Mouse (Mus musculus) neural tube, embryonic 11.5 days (tissue): ENCODE data around the gene Asdurf. TPM values are rescaled to one million over a fixed set of nuclear protein-coding genes. Genes with fewer than 3 reads are reported as not detected.
"Not testable (repeated sequence)": the region's sequence is repeated elsewhere in the genome, so short reads cannot be mapped to it uniquely, and the experiment has no call there.

ENCODE experiments used
- ATAC-seq: fragments of 200-750 bp; cut with Nextera tagmentation; 2 replicates; pipeline ENCODE4 v1.8.0; 2017; ENCODE audit warnings: moderate number of reproducible peaks, mild to moderate bottlenecking, moderate TSS enrichment, moderate library complexity; ENCODE audit not compliant: insufficient read depth, low FRiP score, low TSS enrichment
- DNase-seq: peaks from one replicate; pipeline ENCODE4 v3.0.0-alpha.2; 2015; ENCODE audit warnings: low spot score
- H3K27ac ChIP-seq: fragments of 300-500 bp; sonication (generic); 2 replicates; pipeline ENCODE4 v1.5.1; 2014; ENCODE audit warnings: low read depth, mild to moderate bottlenecking, low read length
- H3K27me3 ChIP-seq: fragments of 300-500 bp; sonication (generic); 2 replicates; pipeline ENCODE4 v1.6.1; 2014; ENCODE audit warnings: mild to moderate bottlenecking, low read length, mixed read lengths; ENCODE audit not compliant: control insufficient read depth, insufficient read depth
- H3K36me3 ChIP-seq: fragments of 300-500 bp; sonication (generic); 2 replicates; pipeline ENCODE4 v1.6.1; 2014; ENCODE audit warnings: mild to moderate bottlenecking, low read length, moderate library complexity, mixed read lengths; ENCODE audit not compliant: control insufficient read depth, insufficient read depth
- H3K4me1 ChIP-seq: fragments of 300-500 bp; sonication (generic); 2 replicates; pipeline ENCODE4 v1.6.1; 2014; ENCODE audit warnings: low read length, mixed read lengths; ENCODE audit not compliant: control insufficient read depth, insufficient read depth
- H3K4me2 ChIP-seq: fragments of 300-500 bp; sonication (generic); 2 replicates; pipeline ENCODE4 v1.6.1; 2014; ENCODE audit warnings: low read depth, mild to moderate bottlenecking, moderate library complexity
- H3K4me3 ChIP-seq: fragments of 300-500 bp; sonication (generic); 2 replicates; pipeline ENCODE4 v1.5.1; 2014; ENCODE audit warnings: low read depth, low read length
- H3K9ac ChIP-seq: fragments of 300-500 bp; sonication (generic); 2 replicates; pipeline ENCODE4 v1.6.1; 2014; ENCODE audit warnings: mild to moderate bottlenecking, low read length
- H3K9me3 ChIP-seq: fragments of 300-500 bp; sonication (generic); 2 replicates; pipeline ENCODE4 v1.6.1; 2016; ENCODE audit warnings: low read length; ENCODE audit not compliant: control insufficient read depth
- WGBS: fragments of 180-500 bp; shearing (Covaris S2); extraction: QIAGEN DNeasy Blood & Tissue Kit; methylation state at CpG from one replicate; pipeline ENCODE4 v1.1.7; 2014; 5-methylcytosine and 5-hydroxymethylcytosine counted together
- polyA plus RNA-seq: library from polyadenylated mRNA; unstranded; fragments of >200 nt; fragmentation: Nextera tagmentation; extraction: Ambion mirVana; gene quantifications from 2 replicates; pipeline ENCODE4 v1.2.1, GENCODE M21; 2014

Asdurf gene
- polyA plus RNA-seq, 1 experiment from 2014 or later: 17.9 TPM

DNA sequence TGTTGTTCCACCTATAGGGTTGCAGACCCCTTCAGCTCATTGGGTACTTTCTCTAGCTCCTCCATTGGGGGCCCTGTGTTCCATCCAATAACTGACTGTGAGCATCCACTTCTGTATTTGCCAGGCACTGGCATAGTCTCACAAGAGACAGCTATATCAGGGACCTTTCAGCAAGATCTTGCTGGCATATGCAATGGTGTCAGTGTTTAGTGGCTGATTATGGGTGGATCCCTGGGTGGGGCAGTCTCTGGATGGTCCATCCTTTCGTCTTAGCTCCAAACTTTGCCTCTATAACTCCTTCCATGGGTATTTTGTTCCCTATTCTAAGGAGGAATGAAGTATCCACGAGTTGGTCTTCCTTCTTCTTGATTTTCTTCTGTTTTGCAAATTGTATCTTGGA, 15.0 kb downstream of the Asdurf start:
- not testable (repeated sequence) for H3K4me1 ChIP-seq, H3K4me2 ChIP-seq, DNase-seq, H3K9ac ChIP-seq, H3K27ac ChIP-seq, H3K4me3 ChIP-seq, H3K27me3 ChIP-seq, ATAC-seq, H3K9me3 ChIP-seq, H3K36me3 ChIP-seq
- 71% methylated on average over 2 of the region's 2 CpGs for WGBS

DNA sequence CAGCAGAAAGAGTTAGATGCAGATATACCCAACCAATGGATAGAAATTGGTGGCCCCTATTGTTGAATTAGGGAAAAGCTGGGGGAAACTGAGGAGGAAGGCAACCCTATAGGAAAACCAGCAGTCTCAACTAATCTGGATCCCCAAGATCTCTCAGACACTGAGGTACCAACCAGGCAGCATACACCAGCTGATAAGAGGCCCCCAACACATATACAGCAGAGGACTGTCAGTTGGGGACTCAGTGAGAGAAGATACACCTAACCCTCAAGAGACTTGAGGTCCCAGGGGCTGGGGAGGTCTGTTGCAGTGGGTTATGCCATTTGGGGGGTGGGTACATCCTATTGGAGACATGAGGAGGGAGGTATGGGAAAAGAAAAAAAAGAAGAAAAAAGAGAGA, 17.0 kb downstream of the Asdurf start:
- no peaks in the 10 kb centered on the region for H3K9me3 ChIP-seq
- DNase-seq (no peak), ATAC-seq (no peak)
- H3K4me3 ChIP-seq: no peak overlapping the region
- no peaks in the 10 kb centered on the region for H3K4me1 ChIP-seq
- H3K36me3 ChIP-seq: no peaks in the 10 kb centered on the region
- H3K27me3 ChIP-seq: no peaks in the 10 kb centered on the region
- no peak overlapping the region for H3K4me2 ChIP-seq
- no peak overlapping the region for H3K9ac ChIP-seq
- no peak overlapping the region for H3K27ac ChIP-seq

DNA sequence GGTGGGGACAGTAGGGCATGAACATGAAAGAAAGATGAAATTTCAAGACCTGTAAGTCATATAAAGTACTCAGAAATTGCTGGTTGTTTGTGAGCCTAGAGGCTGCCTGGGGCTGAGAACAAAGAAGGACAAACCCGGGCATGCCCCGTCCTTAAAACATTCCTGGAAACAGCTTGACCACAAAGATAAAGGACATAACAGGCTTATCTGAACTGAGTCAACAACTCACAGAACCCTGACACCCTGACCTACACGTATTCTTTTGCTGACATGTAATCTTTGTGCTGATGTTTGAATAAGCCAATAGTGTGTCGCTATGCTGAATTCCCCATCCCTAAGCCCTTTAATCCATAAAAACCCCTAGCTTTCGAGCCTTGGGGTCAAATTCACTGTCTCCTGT, 18.9 kb downstream of the Asdurf start:
- DNase-seq, H3K4me3 ChIP-seq: not testable (repeated sequence)
- 82% methylated on average over 5 of the region's 5 CpGs for WGBS

DNA sequence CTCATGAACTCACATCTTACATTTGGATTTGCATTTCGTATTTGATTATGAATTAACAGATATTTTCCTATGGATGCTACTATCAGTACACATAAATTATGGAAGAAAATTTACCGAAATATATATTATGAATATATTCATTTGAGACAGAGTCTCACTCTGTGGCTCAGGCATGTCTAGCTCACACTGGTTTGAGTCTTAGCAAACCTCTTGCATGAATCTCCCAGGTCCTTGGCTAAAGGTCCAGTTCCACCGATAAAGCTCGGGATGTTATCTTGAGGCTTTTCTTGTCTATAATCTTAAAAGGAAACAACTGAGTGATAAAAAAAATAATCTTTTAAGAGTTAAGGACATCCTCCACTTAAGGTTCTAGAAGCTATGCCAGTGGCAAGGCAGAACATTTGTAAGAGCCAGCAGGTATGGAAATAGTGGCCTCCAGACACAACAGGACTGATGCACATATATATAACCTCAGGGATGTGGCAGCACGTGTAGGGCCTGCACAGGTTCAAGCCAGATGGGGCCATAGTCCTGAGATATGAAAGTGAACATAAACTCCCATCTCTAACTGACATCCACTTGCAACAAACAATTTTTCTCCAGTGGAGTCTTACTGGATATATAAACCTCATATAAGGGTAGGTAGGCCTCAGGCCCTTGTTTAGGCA, 27.5 kb downstream of the Asdurf start:
- 93% methylated on average over 5 of the region's 5 CpGs for WGBS

More for the DNA sequence above, 18.9 kb downstream of the Asdurf start:
- not testable (repeated sequence) for ATAC-seq, H3K9me3 ChIP-seq, H3K9ac ChIP-seq, H3K27ac ChIP-seq, H3K36me3 ChIP-seq, H3K4me1 ChIP-seq, H3K4me2 ChIP-seq, H3K27me3 ChIP-seq

DNA sequence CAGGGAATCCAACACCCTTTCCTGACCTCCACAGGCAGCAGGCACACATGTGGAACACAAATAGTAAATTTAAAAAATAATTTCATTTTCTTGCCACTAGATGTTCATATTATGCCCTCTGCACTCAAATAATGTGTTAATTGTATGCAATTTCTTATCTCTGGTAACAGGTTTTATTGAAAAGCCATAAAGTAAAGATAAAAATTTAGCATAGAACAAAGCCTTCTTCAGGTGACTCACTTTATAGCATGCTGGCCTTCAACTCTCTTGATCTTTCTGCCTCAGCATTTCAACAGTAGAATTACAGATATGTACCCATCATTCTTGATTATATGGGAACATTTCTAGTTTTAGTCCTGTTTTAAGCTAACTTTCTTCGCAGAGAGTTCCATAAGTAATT, 28.1 kb downstream of the Asdurf start:
- WGBS: 95% methylated on average over 1 of the region's 1 CpGs
- Histone ChIP-seq H3K27ac (no peak overlapping the region), H3K4me3 (no peak overlapping the region), H3K9me3 (no peaks in the 10 kb centered on the region), H3K4me1 (no peaks in the 10 kb centered on the region), H3K4me2 (no peak overlapping the region), H3K9ac (no peak overlapping the region), H3K36me3 (no peaks in the 10 kb centered on the region), H3K27me3 (no peaks in the 10 kb centered on the region)
- DNase-seq (no peak), ATAC-seq (no peak)

More for the DNA sequence above, 27.5 kb downstream of the Asdurf start:
- H3K27ac ChIP-seq: no peak overlapping the region
- no peak overlapping the region for H3K4me2 ChIP-seq
- H3K4me1 ChIP-seq: no peaks in the 10 kb centered on the region
- no peak overlapping the region for H3K4me3 ChIP-seq
- no peak for ATAC-seq
- H3K9ac ChIP-seq: no peak overlapping the region
- no peaks in the 10 kb centered on the region for H3K27me3 ChIP-seq
- DNase-seq: no peak
- H3K9me3 ChIP-seq: no peaks in the 10 kb centered on the region
- no peaks in the 10 kb centered on the region for H3K36me3 ChIP-seq

DNA sequence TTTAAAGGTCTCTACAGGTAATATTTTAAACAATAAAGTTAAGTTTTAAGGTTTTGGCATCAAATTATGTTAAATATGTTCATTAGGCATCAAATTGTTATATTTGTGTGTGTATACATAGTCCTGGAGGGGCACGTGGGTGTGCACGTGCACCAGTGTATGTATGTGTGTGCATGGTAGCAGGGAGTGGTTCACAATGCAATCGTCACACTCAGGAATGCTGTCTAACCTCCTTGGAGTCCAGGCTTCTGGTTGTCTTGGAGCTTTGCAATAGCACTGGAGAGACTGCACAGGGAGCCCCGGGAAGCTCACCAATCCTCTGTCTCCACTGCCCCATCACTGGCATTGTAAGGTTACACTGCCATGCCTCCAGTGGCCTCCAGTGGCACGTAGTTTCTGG, 29.2 kb downstream of the Asdurf start:
- DNase-seq (no peak), ATAC-seq (no peak)
- WGBS: 92% methylated on average over 5 of the region's 5 CpGs
- Histone ChIP-seq H3K9me3 (no peaks in the 10 kb centered on the region), H3K36me3 (no peaks in the 10 kb centered on the region), H3K27ac (no peak overlapping the region), H3K4me2 (no peak overlapping the region), H3K4me1 (no peaks in the 10 kb centered on the region), H3K27me3 (no peaks in the 10 kb centered on the region), H3K4me3 (no peak overlapping the region), H3K9ac (no peak overlapping the region)

DNA sequence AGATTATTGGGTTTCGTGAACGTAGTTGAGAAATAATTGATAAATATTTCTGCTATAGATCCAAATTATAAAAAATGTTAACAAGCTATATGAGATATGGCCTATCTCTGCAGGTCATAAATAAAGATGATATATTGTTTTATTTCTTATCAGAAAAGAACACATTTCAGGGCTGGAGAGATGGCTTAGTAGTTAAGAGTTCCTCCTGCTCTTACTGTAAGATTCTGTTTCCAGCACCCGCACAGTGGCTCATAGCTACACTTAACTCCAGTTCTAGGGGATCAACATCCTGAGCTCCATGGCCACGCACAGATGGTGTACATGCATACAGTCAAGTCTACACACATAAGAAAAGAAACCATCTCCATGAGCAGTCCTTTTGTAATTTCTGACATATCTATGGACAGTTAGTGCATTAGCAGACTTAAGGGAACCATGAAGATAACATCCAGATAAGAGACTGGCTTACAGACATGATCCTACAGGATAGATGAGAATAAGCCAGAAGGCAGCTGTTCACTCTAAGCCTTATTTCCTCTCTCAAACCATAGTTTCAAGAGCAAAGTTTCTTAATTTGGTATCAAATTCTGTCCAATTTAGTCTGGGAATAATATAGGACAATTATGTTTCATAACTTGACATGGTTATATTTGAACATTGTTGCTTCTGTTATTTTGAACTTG, 30.6 kb downstream of the Asdurf start:
- ATAC-seq (no peak), DNase-seq (no peak)
- no peaks in the 10 kb centered on the region for H3K4me1 ChIP-seq
- no peak overlapping the region for H3K4me2 ChIP-seq
- no peaks in the 10 kb centered on the region for H3K9me3 ChIP-seq
- H3K27ac ChIP-seq: no peak overlapping the region
- WGBS: 95% methylated on average over 4 of the region's 4 CpGs
- no peaks in the 10 kb centered on the region for H3K27me3 ChIP-seq
- H3K4me3 ChIP-seq: no peak overlapping the region
- H3K36me3 ChIP-seq: no peaks in the 10 kb centered on the region
- no peak overlapping the region for H3K9ac ChIP-seq

DNA sequence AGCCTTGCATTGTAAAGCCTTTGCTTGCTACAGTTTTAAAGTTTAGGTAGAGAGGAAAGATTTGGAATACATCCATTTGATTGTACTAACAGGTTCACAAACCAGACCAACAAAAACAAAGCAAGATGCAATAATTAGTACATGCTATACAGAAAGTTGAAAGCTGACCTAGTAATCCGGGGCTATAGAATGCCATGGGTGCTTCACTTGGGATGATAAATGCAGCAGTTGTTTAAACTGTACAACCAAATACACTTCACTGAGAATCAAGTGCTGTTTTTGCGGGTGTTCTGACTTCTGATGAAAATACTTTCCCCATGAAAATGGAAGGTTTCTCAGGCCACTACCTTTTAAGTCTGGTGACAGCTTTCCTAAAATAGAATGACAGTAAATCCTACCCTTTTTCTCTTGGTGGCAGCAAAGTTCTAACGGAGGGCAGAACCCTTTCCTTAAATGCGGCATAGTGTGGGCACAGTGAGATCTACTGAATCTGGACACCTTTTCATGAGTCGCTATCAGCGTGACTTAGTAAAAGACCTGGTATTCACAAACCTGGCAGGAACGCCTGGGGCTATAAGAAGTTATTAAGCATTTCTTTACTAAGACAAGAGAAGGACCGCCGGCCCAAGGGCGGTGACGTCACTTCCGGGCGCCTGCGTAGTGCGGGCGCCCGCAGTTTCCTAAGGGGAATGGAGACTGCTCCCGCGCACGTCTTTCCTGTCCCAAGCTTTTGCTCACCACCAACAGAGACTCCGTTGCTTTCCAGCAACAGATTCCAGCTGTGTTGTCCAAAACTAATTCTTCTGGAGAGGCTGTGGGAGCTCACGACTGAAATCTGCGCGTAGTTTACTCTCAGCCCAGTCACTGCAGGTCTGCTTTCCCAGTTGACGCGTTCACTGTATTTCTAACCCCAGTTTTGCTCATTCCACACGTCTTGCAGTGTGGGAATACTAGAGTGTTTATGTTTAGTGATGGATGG, 39.1 kb downstream of the Asdurf start, which contains the start of gene Osgepl1:
Gene Osgepl1 (plus strand): TSS at position 636 of the 979 bp plus-strand sequence.
- Histone ChIP-seq H3K27me3 (no peaks in the 10 kb centered on the region), H3K4me2 (peak within 1 kb of the TSS; percentile 69), H3K4me1 (no peaks in the 10 kb centered on the region), H3K36me3 (no peaks in the 10 kb centered on the region), H3K9me3 (no peaks in the 10 kb centered on the region), H3K27ac (peak within 1 kb of the TSS; percentile 67; the same call in 1 of the 2 replicates), H3K9ac (peak within 1 kb of the TSS; percentile 80), H3K4me3 (peak within 1 kb of the TSS; percentile 63)
- DNase-seq: peak; percentile 90
- peak; percentile 99 for ATAC-seq
- WGBS: 3% methylated on average over 27 of the region's 27 CpGs
